Mouse (Mus musculus): ENCODE results near the gene Tnni3.

DNA sequence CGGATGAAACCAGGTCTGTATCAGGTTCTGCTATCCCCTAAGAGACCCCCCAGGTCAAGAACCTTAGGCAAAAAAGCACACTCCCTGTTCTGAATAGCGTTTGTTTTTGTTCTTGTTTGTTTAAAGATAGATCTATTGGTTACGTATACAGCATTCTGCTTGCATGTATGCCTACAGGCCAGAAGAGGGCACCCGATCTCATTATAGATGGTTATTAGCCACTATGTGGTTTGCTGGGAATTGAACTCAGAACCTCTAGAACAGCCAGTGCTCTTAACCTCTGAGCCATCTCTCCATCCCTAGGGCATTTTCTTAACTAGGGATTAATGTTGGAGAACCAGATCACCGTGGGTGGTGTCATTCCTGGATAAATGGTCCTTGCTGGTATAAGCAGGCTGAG is 17.3 kb upstream of the Tnni3 start:
- TF ChIP-seq POLR2A (IDR thresholded peaks at IDR 0.05; ENCODE audit: insufficient read length, low read depth) (no peak), E2F4 (IDR thresholded peaks at IDR 0.05; ENCODE audit: insufficient read depth) (no peak), CEBPB (IDR thresholded peaks at IDR 0.05; ENCODE audit: insufficient read depth, poor library complexity, severe bottlenecking) (no peak), TCF12 (IDR thresholded peaks at IDR 0.05; ENCODE audit: insufficient read depth, poor library complexity, severe bottlenecking) (no peak), REST (IDR thresholded peaks at IDR 0.05; ENCODE audit: insufficient read depth, insufficient read length) (no peak), MYOD1 (IDR thresholded peaks at IDR 0.05; ENCODE audit: control insufficient read depth in 1 of 3, insufficient read length in 2 of 3, low read depth in 2 of 3) (no peak)

All from myocyte (in vitro differentiated cells).